Mouse (Mus musculus) intestine, embryonic 15.5 days (tissue): ENCODE measurements around the gene Coa4. TPM values are rescaled to one million over a fixed set of nuclear protein-coding genes. Genes with fewer than 3 reads are reported as not detected.

Experiments used
- ATAC-seq: fragments of 200-750 bp; cut with Nextera tagmentation; 2 replicates; pipeline ENCODE4 v1.8.0; 2017; ENCODE audit warnings: moderate TSS enrichment, moderate library complexity
- H3K27ac ChIP-seq: fragments of 300-500 bp; sonication (generic); 2 replicates; pipeline ENCODE4 v1.5.1; 2015; ENCODE audit warnings: mild to moderate bottlenecking, inconsistent platforms
- H3K27me3 ChIP-seq: fragments of 300-500 bp; sonication (generic); replicated peaks from 2 replicates; pipeline ENCODE4 v1.6.1; 2015; ENCODE audit warnings: inconsistent platforms
- H3K36me3 ChIP-seq: fragments of 300-500 bp; sonication (generic); 2 replicates; pipeline ENCODE4 v1.6.1; 2015; ENCODE audit warnings: inconsistent platforms
- H3K4me1 ChIP-seq: fragments of 300-500 bp; sonication (generic); replicated peaks from 2 replicates; pipeline ENCODE4 v1.6.1; 2015; ENCODE audit warnings: inconsistent platforms
- H3K4me2 ChIP-seq: fragments of 300-500 bp; sonication (generic); replicated peaks from 2 replicates; pipeline ENCODE4 v1.6.1; 2015; ENCODE audit warnings: mild to moderate bottlenecking, inconsistent platforms
- H3K4me3 ChIP-seq: fragments of 300-500 bp; sonication (generic); replicated peaks from 2 replicates; pipeline ENCODE4 v1.5.1; 2015; ENCODE audit warnings: inconsistent platforms
- H3K9ac ChIP-seq: fragments of 300-500 bp; sonication (generic); 2 replicates; pipeline ENCODE4 v1.6.1; 2015; ENCODE audit warnings: inconsistent platforms
- H3K9me3 ChIP-seq: fragments of 300-500 bp; sonication (generic); 2 replicates; pipeline ENCODE4 v1.6.1; 2016; ENCODE audit warnings: inconsistent platforms
- WGBS: fragments of 180-500 bp; shearing (Covaris S2); methylation state at CpG from one replicate; pipeline ENCODE4 v1.1.7; 2015; 5-methylcytosine and 5-hydroxymethylcytosine counted together
- polyA plus RNA-seq: library from polyadenylated mRNA; unstranded; fragments of >200 nt; fragmentation: Nextera tagmentation; extraction: Ambion mirVana; gene quantifications from 2 replicates; pipeline ENCODE4 v1.2.1, GENCODE M21; 2015

Gene Coa4
- polyA plus RNA-seq, 1 experiment from 2014 or later: 40.8 TPM

DNA sequence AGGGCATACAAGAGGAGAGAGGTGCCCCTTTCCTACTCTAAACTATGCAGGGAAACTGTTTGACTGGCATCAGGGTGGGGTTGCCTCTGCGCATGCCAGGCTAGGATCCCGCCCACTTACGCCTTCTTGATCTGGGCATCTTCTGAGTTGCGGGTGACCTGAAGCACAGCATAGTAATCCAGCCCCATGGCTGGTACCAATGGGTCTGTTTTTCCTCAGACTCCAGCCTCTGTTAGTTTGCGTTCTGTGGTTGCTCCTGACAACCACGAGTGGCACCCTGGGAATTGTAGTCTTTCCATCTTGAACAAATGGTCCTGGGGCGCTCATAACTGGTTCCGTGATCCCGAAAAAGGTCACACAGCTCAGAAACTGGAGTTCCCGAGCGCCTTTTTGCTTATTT, 22.3 kb upstream of the Coa4 start, which contains the start of gene Dnajb13:
Gene Dnajb13, minus strand, starts transcription at position 388 of the 400 bp plus-strand sequence.
- Histone ChIP-seq H3K4me3 (no peak within 1 kb of the TSS), H3K27ac (no peak within 1 kb of the TSS), H3K36me3 (no peaks in the 10 kb centered on the region), H3K9me3 (no peaks in the 10 kb centered on the region), H3K27me3 (no peaks in the 10 kb centered on the region), H3K4me1 (no peaks in the 10 kb centered on the region), H3K4me2 (no peak within 1 kb of the TSS), H3K9ac (no peak within 1 kb of the TSS)
- no peak for ATAC-seq
- 45% methylated on average over 11 of the region's 11 CpGs for WGBS

GRCm38 (mm10) chr7:100520204-100520603, 16.7 kb upstream of the Coa4 start:
- H3K9ac ChIP-seq: no peak overlapping the region
- 50% methylated on average over 7 of the region's 7 CpGs for WGBS
- no peaks in the 10 kb centered on the region for H3K27me3 ChIP-seq
- H3K4me1 ChIP-seq: no peaks in the 10 kb centered on the region
- no peak overlapping the region for H3K4me3 ChIP-seq
- peak; percentile 72 for ATAC-seq
- no peaks in the 10 kb centered on the region for H3K36me3 ChIP-seq
- H3K27ac ChIP-seq: no peak overlapping the region
- H3K9me3 ChIP-seq: no peaks in the 10 kb centered on the region
- H3K4me2 ChIP-seq: no peak overlapping the region

GRCm38 (mm10) chr7:100520663-100521285, 16.1 kb upstream of the Coa4 start:
- Histone ChIP-seq H3K4me2 (peak overlapping the region; percentile 38; the same call in 1 of the 2 replicates), H3K9me3 (no peaks in the 10 kb centered on the region), H3K27me3 (no peaks in the 10 kb centered on the region), H3K9ac (no peak overlapping the region), H3K4me3 (no peak overlapping the region), H3K4me1 (no peaks in the 10 kb centered on the region), H3K27ac (no peak overlapping the region), H3K36me3 (no peaks in the 10 kb centered on the region)
- WGBS: 21% methylated on average over 10 of the region's 10 CpGs
- peak; percentile 70 for ATAC-seq

DNA sequence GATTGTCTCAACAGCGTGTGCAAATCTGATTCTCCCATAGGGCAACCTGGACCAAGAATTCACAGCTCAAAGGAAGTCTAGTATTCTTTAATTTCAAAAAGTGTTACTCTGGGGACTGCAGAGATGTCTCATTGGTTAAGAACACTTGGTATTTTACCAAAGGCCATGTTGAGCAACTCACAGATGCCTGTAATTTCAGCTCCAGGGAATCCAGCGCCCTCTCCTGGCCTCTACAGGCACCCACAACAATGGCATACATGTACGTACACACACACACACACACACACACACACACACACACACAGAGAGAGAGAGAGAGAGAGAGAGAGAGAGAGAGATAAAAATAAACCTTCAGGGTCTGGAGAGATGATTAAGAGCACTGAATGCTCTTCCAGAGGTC, 14.6 kb upstream of the Coa4 start:
- no peak overlapping the region for H3K27ac ChIP-seq
- WGBS: 68% methylated on average over 3 of the region's 3 CpGs
- H3K4me1 ChIP-seq: no peaks in the 10 kb centered on the region
- ATAC-seq: no peak
- H3K4me2 ChIP-seq: no peak overlapping the region
- H3K27me3 ChIP-seq: no peaks in the 10 kb centered on the region
- no peak overlapping the region for H3K9ac ChIP-seq
- no peaks in the 10 kb centered on the region for H3K9me3 ChIP-seq
- H3K4me3 ChIP-seq: no peak overlapping the region
- no peaks in the 10 kb centered on the region for H3K36me3 ChIP-seq

DNA sequence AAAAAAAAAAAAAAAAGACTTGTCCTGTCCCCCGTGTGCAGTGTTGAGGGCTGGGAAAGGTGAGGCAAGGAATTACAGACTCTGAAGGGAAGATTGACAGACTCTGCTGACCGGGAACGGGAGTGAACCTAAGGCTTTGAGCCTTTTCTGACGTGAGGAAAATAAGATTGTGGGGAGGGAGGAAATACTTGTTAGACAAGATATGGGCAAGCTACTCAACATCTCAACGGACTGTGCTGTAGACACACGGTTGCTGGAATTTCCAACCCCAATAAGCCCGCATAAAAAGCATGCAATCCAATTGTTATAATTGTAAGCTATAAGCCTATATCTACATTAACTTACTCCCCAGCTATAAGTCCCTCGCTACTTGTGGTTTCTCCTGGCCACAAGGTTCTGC, 12.2 kb upstream of the Coa4 start:
- WGBS: 55% methylated on average over 8 of the region's 8 CpGs

DNA sequence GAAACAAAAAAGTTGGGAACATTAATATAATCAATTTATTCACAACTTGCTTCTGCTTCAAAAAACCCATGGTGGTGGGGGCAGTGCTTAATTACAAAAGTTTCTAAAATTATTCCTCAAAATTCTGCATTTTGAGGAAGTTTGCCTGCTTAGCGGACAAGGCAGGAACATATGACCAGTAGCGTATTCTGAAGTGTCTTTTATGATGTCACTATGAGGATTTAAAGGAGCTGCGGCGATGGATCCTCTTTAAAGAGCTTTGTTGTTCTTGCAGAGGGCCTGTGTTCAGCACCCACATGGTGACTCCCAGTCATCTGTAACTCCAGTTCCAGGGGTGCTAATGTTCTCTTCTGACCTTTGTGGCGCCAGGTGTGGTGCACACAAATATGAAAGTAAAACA, 6.1 kb upstream of the Coa4 start:
- H3K27me3 ChIP-seq: no peaks in the 10 kb centered on the region
- ATAC-seq: no peak
- H3K9me3 ChIP-seq: no peaks in the 10 kb centered on the region
- no peak overlapping the region for H3K4me3 ChIP-seq
- no peaks in the 10 kb centered on the region for H3K4me1 ChIP-seq
- 86% methylated on average over 5 of the region's 5 CpGs for WGBS
- no peaks in the 10 kb centered on the region for H3K36me3 ChIP-seq
- no peak overlapping the region for H3K4me2 ChIP-seq
- no peak overlapping the region for H3K27ac ChIP-seq
- H3K9ac ChIP-seq: no peak overlapping the region

More for the DNA sequence above, 12.2 kb upstream of the Coa4 start:
- H3K27ac ChIP-seq: no peak overlapping the region
- H3K27me3 ChIP-seq: no peaks in the 10 kb centered on the region
- peak; percentile 26; the same call in 1 of the 2 replicates for ATAC-seq
- no peak overlapping the region for H3K4me3 ChIP-seq
- no peaks in the 10 kb centered on the region for H3K4me1 ChIP-seq
- H3K9me3 ChIP-seq: no peaks in the 10 kb centered on the region
- H3K36me3 ChIP-seq: no peaks in the 10 kb centered on the region
- H3K9ac ChIP-seq: no peak overlapping the region
- no peak overlapping the region for H3K4me2 ChIP-seq

GRCm38 (mm10) chr7:100533503-100533902, 3.4 kb upstream of the Coa4 start:
- no peak overlapping the region for H3K9ac ChIP-seq
- WGBS: 12% methylated on average over 2 of the region's 2 CpGs
- H3K27ac ChIP-seq: no peak overlapping the region
- 0 out of 2 replicates have a peak, but pooled peaks cover 5% of the 10 kb centered on the region for H3K4me1 ChIP-seq
- no peaks in the 10 kb centered on the region for H3K36me3 ChIP-seq
- no peaks in the 10 kb centered on the region for H3K27me3 ChIP-seq
- H3K9me3 ChIP-seq: no peaks in the 10 kb centered on the region
- no peak overlapping the region for H3K4me2 ChIP-seq
- no peak overlapping the region for H3K4me3 ChIP-seq
- ATAC-seq: no peak

DNA sequence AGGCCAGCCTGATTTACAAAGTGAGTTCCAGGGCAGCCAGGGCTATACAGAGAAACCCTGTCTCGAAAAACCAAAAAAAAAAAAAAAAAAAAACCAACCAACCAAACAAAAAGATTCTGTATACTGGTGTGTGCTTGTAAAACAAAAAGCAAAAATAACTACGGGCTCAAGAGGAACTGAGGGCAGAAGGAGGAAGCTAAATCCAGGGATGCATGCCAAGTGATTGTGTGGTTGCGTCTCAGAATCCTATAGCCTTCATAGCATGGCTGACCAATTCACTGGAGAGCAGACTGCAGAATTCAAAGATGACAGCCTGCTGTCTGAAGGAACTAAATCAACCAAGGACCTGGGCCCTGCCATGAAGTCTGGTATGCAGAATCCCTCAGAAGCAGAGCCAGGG, 2.7 kb upstream of the Coa4 start:
- Histone ChIP-seq H3K36me3 (peaks cover 7% of the 10 kb centered on the region), H3K27ac (no peak overlapping the region), H3K9ac (no peak overlapping the region), H3K4me1 (0 out of 2 replicates have a peak, but pooled peaks cover 5% of the 10 kb centered on the region), H3K4me3 (no peak overlapping the region), H3K27me3 (no peaks in the 10 kb centered on the region), H3K9me3 (no peaks in the 10 kb centered on the region), H3K4me2 (no peak overlapping the region)
- 88% methylated on average over 3 of the region's 3 CpGs for WGBS
- no peak for ATAC-seq

DNA sequence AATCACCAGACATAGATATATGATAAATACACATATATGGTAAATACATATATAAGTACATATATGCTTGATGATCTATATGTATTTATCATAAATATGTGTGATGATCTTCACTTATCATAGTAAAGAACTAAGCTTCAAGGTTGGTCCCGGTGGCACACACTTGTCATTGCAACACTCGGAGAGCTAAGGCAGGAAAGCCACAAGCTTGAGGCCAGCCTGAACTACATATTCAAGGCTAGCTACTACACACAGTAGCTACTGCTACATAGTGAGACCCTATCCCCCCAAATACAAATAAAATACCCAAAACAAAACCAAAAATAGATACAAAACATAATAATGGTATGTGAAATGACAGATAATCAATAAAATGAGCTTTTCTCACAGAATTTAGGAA, 1.0 kb upstream of the Coa4 start:
- no peaks in the 10 kb centered on the region for H3K27me3 ChIP-seq
- peaks cover 12% of the 10 kb centered on the region for H3K36me3 ChIP-seq
- H3K9me3 ChIP-seq: no peaks in the 10 kb centered on the region
- no peak overlapping the region for H3K4me3 ChIP-seq
- no peak overlapping the region for H3K9ac ChIP-seq
- 81% methylated on average over 2 of the region's 2 CpGs for WGBS
- 0 out of 2 replicates have a peak, but pooled peaks cover 5% of the 10 kb centered on the region for H3K4me1 ChIP-seq
- no peak overlapping the region for H3K27ac ChIP-seq
- no peak overlapping the region; the same call in 1 of the 2 replicates for H3K4me2 ChIP-seq
- ATAC-seq: no peak

GRCm38 (mm10) chr7:100537519-100537902, 640 bp downstream of the Coa4 start:
- Histone ChIP-seq H3K36me3 (peaks cover 12% of the 10 kb centered on the region), H3K4me3 (peak overlapping the region; percentile 67), H3K27me3 (no peaks in the 10 kb centered on the region), H3K9me3 (no peaks in the 10 kb centered on the region), H3K9ac (peak overlapping the region; percentile 71), H3K4me1 (0 out of 2 replicates have a peak, but pooled peaks cover 5% of the 10 kb centered on the region), H3K27ac (peak overlapping the region; percentile 93), H3K4me2 (peak overlapping the region; percentile 58)
- WGBS: 23% methylated on average over 7 of the region's 7 CpGs
- peak; percentile 57 for ATAC-seq

GRCm38 (mm10) chr7:100539516-100539915, 2.6 kb downstream of the Coa4 start:
- Histone ChIP-seq H3K9ac (no peak overlapping the region), H3K36me3 (peaks cover 12% of the 10 kb centered on the region), H3K27ac (no peak overlapping the region), H3K9me3 (no peaks in the 10 kb centered on the region), H3K4me3 (no peak overlapping the region), H3K27me3 (no peaks in the 10 kb centered on the region), H3K4me1 (0 out of 2 replicates have a peak, but pooled peaks cover 5% of the 10 kb centered on the region), H3K4me2 (no peak overlapping the region)
- 94% methylated on average over 9 of the region's 9 CpGs for WGBS
- no peak for ATAC-seq

DNA sequence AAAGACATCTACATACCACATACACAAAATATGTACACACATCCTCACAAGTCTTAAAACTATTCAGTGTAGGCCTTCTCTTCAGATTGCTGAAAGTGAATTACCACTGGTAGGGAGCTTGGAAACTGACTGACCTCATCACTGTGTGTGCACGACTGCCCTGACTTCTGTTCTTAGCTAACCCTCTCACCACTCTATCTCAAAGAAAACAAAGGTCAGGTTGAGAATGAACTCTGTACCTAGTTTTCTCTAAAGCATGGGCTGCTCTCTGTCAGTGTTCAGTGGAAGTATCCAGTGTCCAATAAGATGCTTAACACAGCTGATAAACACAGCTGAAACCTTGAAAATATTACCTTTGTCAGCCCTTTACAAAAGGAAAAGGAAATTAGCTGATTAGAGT, 7.6 kb downstream of the Coa4 start:
- Histone ChIP-seq H3K9me3 (no peaks in the 10 kb centered on the region), H3K4me1 (no peaks in the 10 kb centered on the region), H3K4me2 (no peak overlapping the region), H3K9ac (no peak overlapping the region), H3K36me3 (peaks cover 4% of the 10 kb centered on the region; the same call in 1 of the 2 replicates), H3K27ac (no peak overlapping the region), H3K4me3 (no peak overlapping the region), H3K27me3 (no peaks in the 10 kb centered on the region)
- 38% methylated on average over 1 of the region's 1 CpGs for WGBS
- ATAC-seq: peak; percentile 88

DNA sequence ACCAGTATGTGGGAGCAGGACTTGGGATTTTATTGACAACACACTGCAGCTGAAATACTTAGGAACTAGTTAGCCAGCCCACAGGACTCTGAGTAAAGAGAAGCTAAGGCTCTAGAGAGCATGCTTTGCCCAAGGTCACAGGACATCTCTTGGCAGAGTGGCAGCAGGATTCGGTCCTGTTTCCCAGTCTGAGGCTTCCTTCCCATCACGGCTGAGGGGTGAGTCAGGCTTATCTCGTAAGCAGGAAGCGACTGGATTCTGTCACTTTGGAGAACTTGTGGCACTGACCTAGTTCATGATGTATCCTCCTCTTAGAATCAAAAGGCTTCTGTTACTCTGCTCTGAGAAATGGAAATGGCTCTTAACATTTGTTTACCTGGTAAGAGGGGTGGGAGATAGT, 10.8 kb downstream of the Coa4 start:
- Histone ChIP-seq H3K9me3 (no peaks in the 10 kb centered on the region), H3K27ac (no peak overlapping the region), H3K9ac (no peak overlapping the region), H3K4me2 (no peak overlapping the region), H3K4me1 (no peaks in the 10 kb centered on the region), H3K4me3 (no peak overlapping the region), H3K36me3 (0 out of 2 replicates have a peak, but pooled peaks cover 5% of the 10 kb centered on the region), H3K27me3 (no peaks in the 10 kb centered on the region)
- ATAC-seq: no peak
- 44% methylated on average over 4 of the region's 4 CpGs for WGBS
